Mouse (Mus musculus) forebrain, embryonic 11.5 days (tissue): ENCODE measurements at regions not wholly inside any gene's neighbourhood (a gene's known extent, or its start where the extent isn't known, plus 50 kb on each side); places are given as distances from the start of the nearest gene placed in this dataset.

ENCODE experiments used
- ATAC-seq: fragments of 200-750 bp; cut with Nextera tagmentation; replicated peaks from 2 replicates; pipeline ENCODE4 v1.8.0; 2017; ENCODE audit warnings: moderate TSS enrichment; ENCODE audit not compliant: low FRiP score
- DNase-seq: peaks from one replicate; pipeline ENCODE4 v3.0.0-alpha.2; 2017; ENCODE audit warnings: low spot score
- H3K27ac ChIP-seq: fragments of 300-500 bp; sonication (generic); 2 replicates; pipeline ENCODE4 v1.5.1; 2014; ENCODE audit warnings: low read depth, low read length
- H3K27me3 ChIP-seq: fragments of 300-500 bp; sonication (generic); 2 replicates; pipeline ENCODE4 v1.6.1; 2014; ENCODE audit warnings: mild to moderate bottlenecking, low read length, mixed read lengths; ENCODE audit not compliant: control insufficient read depth, insufficient read depth
- H3K36me3 ChIP-seq: fragments of 300-500 bp; sonication (generic); 2 replicates; pipeline ENCODE4 v1.6.1; 2014; ENCODE audit warnings: mild to moderate bottlenecking, low read length, moderate library complexity, mixed read lengths; ENCODE audit not compliant: control insufficient read depth, insufficient read depth
- H3K4me1 ChIP-seq: fragments of 300-500 bp; sonication (generic); replicated peaks from 2 replicates; pipeline ENCODE4 v1.6.1; 2014; ENCODE audit warnings: low read length, mixed read lengths; ENCODE audit not compliant: control insufficient read depth, insufficient read depth
- H3K4me2 ChIP-seq: fragments of 300-500 bp; sonication (generic); 2 replicates; pipeline ENCODE4 v1.6.1; 2014; ENCODE audit warnings: low read depth, mild to moderate bottlenecking, low read length, moderate library complexity, mixed read lengths; ENCODE audit not compliant: severe bottlenecking
- H3K4me3 ChIP-seq: fragments of 300-500 bp; sonication (generic); 2 replicates; pipeline ENCODE4 v1.5.1; 2014; ENCODE audit warnings: low read depth, low read length
- H3K9ac ChIP-seq: fragments of 300-500 bp; sonication (generic); 2 replicates; pipeline ENCODE4 v1.6.1; 2014; ENCODE audit warnings: low read length
- H3K9me3 ChIP-seq: fragments of 300-500 bp; sonication (generic); 2 replicates; pipeline ENCODE4 v1.6.1; 2016; ENCODE audit warnings: low read length, mixed read lengths; ENCODE audit not compliant: control insufficient read depth
- WGBS: fragments of 180-500 bp; shearing (Covaris S2); extraction: QIAGEN DNeasy Blood & Tissue Kit; methylation state at CpG from one replicate; pipeline ENCODE4 v1.1.7; 2014; 5-methylcytosine and 5-hydroxymethylcytosine counted together

DNA sequence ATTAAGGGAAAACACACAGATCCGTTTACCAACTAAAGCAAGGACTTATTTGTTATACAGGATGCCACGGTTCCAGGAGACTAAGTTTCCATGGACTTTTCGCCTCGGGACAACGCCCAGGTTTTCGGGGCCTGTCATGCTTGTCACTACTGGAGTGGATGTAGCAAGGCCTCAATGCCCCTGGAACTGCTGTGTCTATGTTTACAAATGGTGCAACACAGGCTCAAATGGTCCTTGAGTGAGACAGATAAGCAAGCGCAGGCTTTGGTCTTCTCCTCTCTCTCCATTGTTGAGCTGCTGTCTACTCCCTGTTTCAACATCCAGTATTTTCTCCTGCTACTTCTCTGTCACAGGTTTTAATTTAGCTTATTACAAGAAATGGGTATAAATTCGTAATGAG is 202.1 kb upstream of the Mmadhc start:
- no peak for DNase-seq
- no peak overlapping the region for H3K27ac ChIP-seq
- H3K36me3 ChIP-seq = no peaks in the 10 kb centered on the region
- H3K27me3 ChIP-seq = no peaks in the 10 kb centered on the region
- H3K4me2 ChIP-seq = no peak overlapping the region
- no peak for ATAC-seq
- no peak overlapping the region for H3K4me3 ChIP-seq
- no peaks in the 10 kb centered on the region for H3K9me3 ChIP-seq
- H3K9ac ChIP-seq = no peak overlapping the region
- H3K4me1 ChIP-seq = no peaks in the 10 kb centered on the region
- WGBS = 93% methylated on average over 8 of the region's 8 CpGs

GRCm38 (mm10) chr2:50496057-50496433 is 199.4 kb upstream of the Mmadhc start:
- no peaks in the 10 kb centered on the region for H3K9me3 ChIP-seq
- no peak overlapping the region for H3K27ac ChIP-seq
- no peak overlapping the region for H3K4me3 ChIP-seq
- ATAC-seq (no peak), DNase-seq (no peak)
- no peaks in the 10 kb centered on the region for H3K4me1 ChIP-seq
- H3K4me2 ChIP-seq = no peak overlapping the region
- H3K36me3 ChIP-seq = no peaks in the 10 kb centered on the region
- WGBS = 88% methylated on average over 3 of the region's 3 CpGs
- H3K9ac ChIP-seq = no peak overlapping the region
- H3K27me3 ChIP-seq = no peaks in the 10 kb centered on the region

GRCm38 (mm10) chr2:50495141-50496056 is 198.8 kb upstream of the Mmadhc start:
- H3K27ac ChIP-seq = no peak overlapping the region
- no peaks in the 10 kb centered on the region for H3K27me3 ChIP-seq
- H3K4me2 ChIP-seq = no peak overlapping the region
- 77% methylated on average over 5 of the region's 5 CpGs for WGBS
- no peak overlapping the region for H3K4me3 ChIP-seq
- DNase-seq (no peak), ATAC-seq (no peak)
- H3K9me3 ChIP-seq = no peaks in the 10 kb centered on the region
- H3K36me3 ChIP-seq = no peaks in the 10 kb centered on the region
- no peak overlapping the region for H3K9ac ChIP-seq
- H3K4me1 ChIP-seq = no peaks in the 10 kb centered on the region

GRCm38 (mm10) chr2:50493597-50494335 is 197.2 kb upstream of the Mmadhc start:
- no peak overlapping the region for H3K27ac ChIP-seq
- H3K4me1 ChIP-seq = no peaks in the 10 kb centered on the region
- DNase-seq (no peak), ATAC-seq (no peak)
- WGBS = 90% methylated on average over 4 of the region's 4 CpGs
- H3K27me3 ChIP-seq = no peaks in the 10 kb centered on the region
- no peaks in the 10 kb centered on the region for H3K9me3 ChIP-seq
- no peak overlapping the region for H3K4me3 ChIP-seq
- no peaks in the 10 kb centered on the region for H3K36me3 ChIP-seq
- H3K9ac ChIP-seq = no peak overlapping the region
- H3K4me2 ChIP-seq = no peak overlapping the region

DNA sequence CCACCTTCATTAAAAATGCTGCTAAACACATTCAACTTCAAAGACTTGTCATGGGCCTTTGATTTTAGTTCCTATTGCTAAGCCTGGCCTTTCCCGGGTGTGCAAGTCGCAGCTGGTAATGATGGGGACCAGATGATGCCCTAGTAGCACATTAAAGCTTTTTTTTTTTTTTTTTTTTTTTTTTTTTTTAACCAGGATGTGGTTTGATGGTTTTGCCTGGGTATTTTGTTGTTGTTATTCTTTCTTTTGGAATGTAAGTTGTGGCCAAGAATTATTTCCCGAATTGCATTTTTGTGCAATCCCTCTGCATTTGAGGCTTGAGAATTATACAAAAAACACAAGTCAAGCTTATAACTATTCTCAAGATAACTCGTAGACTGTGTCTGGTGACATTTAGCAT is 167.2 kb upstream of the Mmadhc start:
- WGBS = 78% methylated on average over 4 of the region's 4 CpGs
- no peak overlapping the region for H3K4me3 ChIP-seq
- ATAC-seq = no peak
- no peaks in the 10 kb centered on the region for H3K27me3 ChIP-seq
- no peaks in the 10 kb centered on the region for H3K9me3 ChIP-seq
- H3K36me3 ChIP-seq = no peaks in the 10 kb centered on the region
- no peak overlapping the region for H3K9ac ChIP-seq
- H3K4me2 ChIP-seq = no peak overlapping the region
- no peak for DNase-seq
- H3K4me1 ChIP-seq = no peaks in the 10 kb centered on the region
- H3K27ac ChIP-seq = no peak overlapping the region

- Histone ChIP-seq H3K27ac (no peak overlapping the region), H3K36me3 (no peaks in the 10 kb centered on the region), H3K27me3 (no peaks in the 10 kb centered on the region), H3K4me1 (no peaks in the 10 kb centered on the region), H3K9me3 (no peaks in the 10 kb centered on the region), H3K4me3 (no peak overlapping the region), H3K4me2 (no peak overlapping the region), H3K9ac (no peak overlapping the region)
- no peak for DNase-seq
- 95% methylated on average over 1 of the region's 1 CpGs for WGBS
- ATAC-seq = no peak
These were observed 165.8 kb upstream of the Mmadhc start for GRCm38 (mm10) chr2:50462378-50462777.

GRCm38 (mm10) chr2:50456654-50457053 is 160.1 kb upstream of the Mmadhc start:
- Histone ChIP-seq H3K27me3 (no peaks in the 10 kb centered on the region), H3K27ac (no peak overlapping the region), H3K4me1 (no peaks in the 10 kb centered on the region), H3K9ac (no peak overlapping the region), H3K36me3 (no peaks in the 10 kb centered on the region), H3K4me2 (no peak overlapping the region), H3K4me3 (no peak overlapping the region), H3K9me3 (no peaks in the 10 kb centered on the region)
- WGBS = 84% methylated on average over 1 of the region's 1 CpGs
- DNase-seq = no peak
- no peak for ATAC-seq

DNA sequence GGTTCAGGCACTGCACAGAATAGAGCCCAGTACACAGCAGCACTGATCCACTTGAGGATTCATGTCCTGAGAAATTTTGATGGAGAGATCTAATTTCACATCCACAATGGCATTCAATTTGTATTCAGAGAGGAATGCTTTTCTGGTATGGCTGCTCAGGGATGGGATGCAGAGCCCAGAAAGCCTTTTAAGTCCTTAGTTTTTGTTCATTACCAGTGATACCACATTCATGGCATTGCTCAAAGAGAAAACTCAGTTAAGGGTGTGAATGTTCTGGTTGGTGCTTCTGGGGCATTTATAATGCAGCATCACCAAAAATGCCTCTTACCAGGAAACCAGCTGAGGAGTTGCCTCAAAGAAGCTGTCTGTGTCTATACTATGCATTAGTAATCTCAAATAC is 151.5 kb upstream of the Mmadhc start:
- DNase-seq (no peak), ATAC-seq (no peak)
- H3K4me3 ChIP-seq = no peak overlapping the region
- no peak overlapping the region for H3K9ac ChIP-seq
- H3K27me3 ChIP-seq = no peaks in the 10 kb centered on the region
- H3K36me3 ChIP-seq = no peaks in the 10 kb centered on the region
- H3K4me2 ChIP-seq = no peak overlapping the region
- H3K9me3 ChIP-seq = no peaks in the 10 kb centered on the region
- no peak overlapping the region for H3K27ac ChIP-seq
- no peaks in the 10 kb centered on the region for H3K4me1 ChIP-seq
